Mouse (Mus musculus) brain, adult 10 weeks (tissue): Measurements from ENCODE around the gene Gm2381. TPM values are rescaled to one million over a fixed set of nuclear protein-coding genes. Genes with fewer than 3 reads are reported as not detected.

Source experiments
- polyA plus RNA-seq: library from polyadenylated mRNA; stranded (reverse); fragments of 350-450 nt; fragmentation: Illumina TruSeq; extraction: RNeasy Lipid Tissue Mini Kit (QIAGEN cat#74804); gene quantifications from one replicate; pipeline ENCODE4 v1.2.3, GENCODE M21; 2015; ENCODE audit warnings: low read depth, low replicate concordance

Gm2381 gene
- polyA plus RNA-seq: not detected

GRCm38 (mm10) chr7:42866801-42867458 is at the start of gene Gm2381:
Gene Gm2381 (minus strand): TSS chr7:42867234.

DNA sequence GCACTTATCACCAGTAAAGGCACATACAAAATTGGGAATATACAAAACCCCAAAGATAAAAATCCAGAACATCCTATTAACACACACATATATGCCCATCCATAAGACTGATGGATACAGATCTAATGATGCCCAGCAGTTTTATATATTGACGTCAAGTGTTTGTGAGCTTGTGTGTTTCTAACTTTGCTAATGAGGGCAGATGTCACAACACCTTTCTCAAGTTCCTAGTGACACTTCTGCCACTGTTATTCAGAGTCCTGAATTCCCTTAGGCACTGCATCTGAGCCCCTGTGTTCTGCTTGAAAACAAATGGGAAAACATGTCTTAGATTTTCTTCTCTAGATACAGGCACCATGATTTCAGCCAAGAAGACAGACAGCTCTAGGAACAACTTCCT is 73.6 kb downstream of the Gm2381 start, which contains the start of gene Vmn2r62:
Vmn2r62 (minus strand) TSS at position 101 of the 400 bp plus-strand sequence.

Other genes starting within 250 kb of the Gm2381 start
- gene Zfp976, start 224.6 kb downstream of the Gm2381 start, polyA plus RNA-seq: 2.1 TPM
- gene Zfp975, start 174.5 kb downstream of the Gm2381 start, polyA plus RNA-seq: 6.6 TPM
- gene Gm17067, start 140.2 kb downstream of the Gm2381 start, polyA plus RNA-seq: not detected
- gene Vmn2r62, start 73.7 kb downstream of the Gm2381 start, polyA plus RNA-seq: not detected
- not detected for gene Vmn2r63, start 66.6 kb upstream of the Gm2381 start, polyA plus RNA-seq
- not detected for gene Gm9268, start 151.5 kb upstream of the Gm2381 start, polyA plus RNA-seq
- not detected for gene Zfp936, start 247.0 kb upstream of the Gm2381 start, polyA plus RNA-seq